ENCODE assay signal across 25 mouse cellular contexts in the genomic region with DNA sequence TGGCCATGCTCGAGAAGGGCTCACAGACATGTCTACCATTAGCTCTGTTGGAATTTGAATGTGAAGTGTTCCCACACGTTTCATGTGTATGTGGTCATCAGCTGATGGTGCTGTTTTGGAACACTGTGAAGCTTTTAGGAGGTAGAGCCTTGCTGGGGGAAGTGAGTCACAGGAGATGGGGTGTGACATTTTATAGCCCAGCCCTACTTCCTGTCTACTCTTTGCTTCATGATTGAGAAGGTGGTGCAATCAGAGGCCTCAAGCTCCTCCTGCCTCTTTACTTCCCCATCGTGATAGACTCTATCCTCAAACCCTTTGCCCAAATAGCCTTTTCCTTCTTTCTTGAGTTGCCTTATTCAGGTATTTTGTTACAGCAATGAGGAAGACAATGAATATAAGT.
"Had no signal": no experiment of that assay in that cellular context is flagged by ENCODE, and none has a peak within 500 bp of the region (broad histone marks: within the 10 kb centered on the region; RNA-seq: fewer than 3 reads in every experiment).

No protein-coding gene starts in this region.

- H3K9ac ChIP-seq: intestine, embryonic 15.5 days; kidney, embryonic 15.5 days; limb, embryonic 13.5 days; liver, embryonic 14.5 days; midbrain, embryonic 13.5 days; neural tube, embryonic 13.5 days; stomach, embryonic 15.5 days had no signal

- H3K27ac ChIP-seq: intestine, embryonic 15.5 days; kidney, embryonic 15.5 days; limb, embryonic 10.5 days; limb, embryonic 13.5 days; liver, embryonic 14.5 days; midbrain, embryonic 10.5 days; midbrain, embryonic 13.5 days; neural tube, embryonic 13.5 days; stomach, embryonic 15.5 days had no signal

- H3K27me3 ChIP-seq: intestine, embryonic 15.5 days; kidney, embryonic 15.5 days; megakaryocyte, embryonic 14.5 days; midbrain, embryonic 13.5 days; neural tube, embryonic 13.5 days; stomach, embryonic 15.5 days had no signal

- DNase-seq: kidney, adult 11 months; kidney, adult 8-10 months; kidney, postnatal 10 days; kidney, postnatal 36 days; liver; lung, adult 2 months; lung, postnatal 14 days; lung, postnatal 4 days; right cerebral cortex, adult 18-20 months; right cerebral cortex, postnatal 14 days; right cerebral cortex, postnatal 4 days; thymus, adult 18-20 months; thymus, postnatal 36 days had no signal

- H3K4me3 ChIP-seq: intestine, embryonic 15.5 days; kidney, embryonic 15.5 days; limb, embryonic 10.5 days; limb, embryonic 13.5 days; megakaryocyte, embryonic 14.5 days; midbrain, embryonic 10.5 days; midbrain, embryonic 13.5 days; myocyte; neural tube, embryonic 13.5 days; stomach, embryonic 15.5 days had no signal

- ATAC-seq: intestine, embryonic 15.5 days; midbrain, embryonic 13.5 days; midbrain, embryonic 16.5 days had no signal

- H3K36me3 ChIP-seq: intestine, embryonic 15.5 days; kidney, embryonic 15.5 days; limb, embryonic 10.5 days; limb, embryonic 13.5 days; midbrain, embryonic 10.5 days; midbrain, embryonic 13.5 days; neural tube, embryonic 13.5 days; stomach, embryonic 15.5 days had no signal

- H3K4me2 ChIP-seq: intestine, embryonic 15.5 days; kidney, embryonic 15.5 days; limb, embryonic 13.5 days; midbrain, embryonic 13.5 days; neural tube, embryonic 13.5 days; stomach, embryonic 15.5 days had no signal

- H3K4me1 ChIP-seq: intestine, embryonic 15.5 days; kidney, embryonic 15.5 days; megakaryocyte, embryonic 14.5 days; stomach, embryonic 15.5 days had no signal

- H3K9me3 ChIP-seq: intestine, embryonic 15.5 days; kidney, embryonic 15.5 days; limb, embryonic 10.5 days; limb, embryonic 13.5 days; megakaryocyte, embryonic 14.5 days; midbrain, embryonic 10.5 days; midbrain, embryonic 13.5 days; neural tube, embryonic 13.5 days; stomach, embryonic 15.5 days had no signal
